Mouse (Mus musculus) embryo, embryonic 10 days (tissue): ENCODE data around the gene Olfr56.
"Not testable (repeated sequence)": the region's sequence is repeated elsewhere in the genome, so short reads cannot be mapped to it uniquely, and the experiment has no call there.

ENCODE experiments used
- DNase-seq: peaks from one replicate; pipeline ENCODE4 v3.0.0-alpha.2; 2015; ENCODE audit warnings: low spot score

Gene Olfr56

GRCm38 (mm10) chr11:49175345-49175744, 196.7 kb downstream of the Olfr56 start:
- no peak for DNase-seq

GRCm38 (mm10) chr11:49176047-49176779, 197.5 kb downstream of the Olfr56 start:
- not testable (repeated sequence) for DNase-seq

- DNase-seq: no peak
Observed at GRCm38 (mm10) chr11:49183172-49183571, 204.5 kb downstream of the Olfr56 start.
